ENCODE assay signal across 14 mouse cellular contexts in the genomic region with DNA sequence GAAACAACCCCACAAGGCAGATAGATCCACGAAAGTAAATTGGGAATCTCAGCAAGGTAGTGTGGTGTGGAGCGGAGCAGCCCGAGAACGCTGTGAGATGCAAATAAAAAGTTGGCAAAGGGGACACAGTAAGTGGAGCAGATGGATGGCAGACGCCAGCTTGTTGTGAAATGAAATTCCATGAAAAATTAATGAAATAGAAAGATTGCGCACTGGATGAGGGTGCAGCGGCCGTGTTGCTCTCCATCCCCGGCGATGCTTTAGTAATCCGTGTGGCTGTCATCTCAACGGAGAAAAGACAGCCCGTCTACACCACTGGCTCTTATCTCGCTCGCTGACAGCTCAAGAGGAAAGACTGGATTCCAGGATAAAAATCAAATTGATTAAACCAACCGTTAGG. TPM values are rescaled to one million over a fixed set of nuclear protein-coding genes. Genes with fewer than 3 reads are reported as not detected.
DNase-seq lines count a peak whose midpoint lies in the region; ATAC-seq lines count a peak whose summit lies in the region.
"Had no signal": no experiment of that assay in that cellular context is flagged by ENCODE, and none has a peak within 500 bp of the region (broad histone marks: within the 10 kb centered on the region; RNA-seq: fewer than 3 reads in every experiment).

No protein-coding gene starts in this region.

- WGBS in neural tube, embryonic 12.5 days = 66% methylated on average over 16 of the region's 16 CpGs

- no peaks in the 10 kb centered on the region for H3K36me3 ChIP-seq in neural tube, embryonic 12.5 days
- H3K36me3 ChIP-seq: G1E; heart, embryonic 10.5 days had no signal

- peaks cover 4% of the 10 kb centered on the region; the same call in 1 of the 2 replicates for H3K4me1 ChIP-seq in neural tube, embryonic 12.5 days
- H3K4me1 ChIP-seq: heart, embryonic 10.5 days had no signal

- peak overlapping the region; percentile 38 for H3K4me2 ChIP-seq in neural tube, embryonic 12.5 days (replicated peaks)
- H3K4me2 ChIP-seq: liver, embryonic 11.5 days had no signal

- no peaks in the 10 kb centered on the region for H3K9me3 ChIP-seq in neural tube, embryonic 12.5 days
- H3K9me3 ChIP-seq: G1E; heart, embryonic 10.5 days had no signal

- no peak overlapping the region for H3K9ac ChIP-seq in neural tube, embryonic 12.5 days

- no peak for ATAC-seq in neural tube, embryonic 12.5 days (ENCODE audit: low FRiP score, low read depth)

- H3K27me3 ChIP-seq in neural tube, embryonic 12.5 days (replicated peaks) = no peaks in the 10 kb centered on the region

- no peak overlapping the region for H3K4me3 ChIP-seq in neural tube, embryonic 12.5 days
- H3K4me3 ChIP-seq: heart, embryonic 10.5 days had no signal

- H3K27ac ChIP-seq in neural tube, embryonic 12.5 days = no peak overlapping the region
- H3K27ac ChIP-seq: heart, embryonic 10.5 days; kidney, postnatal 0 days had no signal

- peak; percentile 3 to 14 for DNase-seq in cerebellum, postnatal 36 days
- no peak for DNase-seq in cerebellum, adult 8-10 months
- no peak for DNase-seq in neural tube, embryonic 10.5 days (ENCODE audit: extremely low spot score, low spot score)
- DNase-seq in layer of hippocampus, postnatal 10 days (ENCODE audit: low spot score in 2 of 2) = peak; percentile 7 to 17
- peak; percentile 29 for DNase-seq in retina, postnatal 1 day
- no peak for DNase-seq in liver
- DNase-seq in lung, postnatal 36 days = no peak
- DNase-seq: B cell, adult 2 months had no signal

RNA-seq across cellular contexts. Expression of gene Adarb2, which starts 4.7 kb away (rescaled TPM):
- 11.5 and 12.3 TPM in 2 replicates for polyA plus RNA-seq in neural tube, embryonic 12.5 days (2016; fragmentation: Nextera tagmentation; extraction: Ambion mirVana)
- 10 to 100 TPM; 26.1 to 26.2 TPM for total RNA-seq in layer of hippocampus, postnatal 10 days (2021)
- polyA plus RNA-seq: G1E; testis, adult 2 months had no signal

Comparison
In these comparisons a context has a peak if more than half of its experiments do, and no peak if none do; other contexts are left out.
1. DNase-seq: peak in cerebellum, postnatal 36 days (2 of 2), layer of hippocampus, postnatal 10 days (2 of 2) and retina, postnatal 1 day (single experiment); none in cerebellum, adult 8-10 months (single experiment), neural tube, embryonic 10.5 days (single experiment), liver (single experiment) and lung, postnatal 36 days (single experiment).